Mouse (Mus musculus): ENCODE results near the gene Cacnb1. TPM values are rescaled to one million over a fixed set of nuclear protein-coding genes. Genes with fewer than 3 reads are reported as not detected.

Cacnb1 gene
- polyA plus RNA-seq, 1 experiment from 2014 or later = 12.8 TPM

DNA sequence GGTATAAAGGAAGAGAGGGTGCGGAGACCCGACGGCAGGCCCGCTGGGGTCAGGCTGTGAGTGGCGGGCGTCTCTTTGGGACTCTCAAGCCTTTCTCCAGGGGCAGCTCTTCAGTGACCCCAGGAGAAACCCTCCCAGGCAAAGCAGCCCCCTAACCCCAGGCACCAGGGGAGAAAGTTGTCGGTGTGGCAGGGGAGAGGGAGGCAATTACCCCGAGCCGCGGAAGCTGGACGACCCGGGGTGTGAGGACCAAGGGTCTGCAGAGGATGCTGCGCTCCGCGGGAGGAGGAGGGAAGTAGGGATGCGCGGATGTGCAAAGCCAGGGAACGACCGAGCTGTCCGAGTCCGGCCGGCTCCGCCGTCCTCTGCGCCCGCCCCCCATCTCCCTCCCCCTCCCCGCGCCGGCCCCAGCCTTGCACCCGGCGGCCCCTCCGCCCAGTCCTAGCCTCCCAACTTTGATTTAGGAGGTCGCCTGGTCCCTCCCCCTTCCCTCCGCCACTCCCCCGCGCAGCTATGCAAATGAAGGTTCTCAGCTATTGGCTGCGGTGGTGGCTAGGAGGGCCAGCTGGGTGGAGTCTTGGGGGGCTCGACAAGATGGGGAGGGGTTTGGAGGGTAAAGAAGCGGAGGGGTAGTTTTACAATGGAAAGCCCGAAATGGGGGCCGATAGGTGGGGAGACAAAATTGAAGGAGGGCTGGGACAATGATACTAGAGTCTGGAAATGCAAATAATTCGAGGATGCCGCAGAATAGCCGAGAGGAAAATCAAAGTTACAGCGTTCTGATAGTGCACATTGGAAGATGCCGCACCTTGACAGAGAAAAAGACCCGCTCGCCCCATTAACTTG lies 30.4 kb upstream of the Cacnb1 start, which contains the start of gene Stac2:
Gene Stac2 (minus strand): TSS at position 474 of the 846 bp plus-strand sequence.
- peaks cover 24% of the 10 kb centered on the region for H3K27me3 ChIP-seq (ENCODE audit: insufficient read depth, low read length)
- H3K27ac ChIP-seq (ENCODE audit: low read length) = no peak within 1 kb of the TSS
- peak within 1 kb of the TSS; percentile 68 for H3K4me2 ChIP-seq (replicated peaks; ENCODE audit: low read depth, low read length)
- H3K9ac ChIP-seq (replicated peaks; ENCODE audit: low read length) = peak within 1 kb of the TSS; percentile 73
- peaks cover 34% of the 10 kb centered on the region for H3K4me1 ChIP-seq (ENCODE audit: insufficient read depth, low read length)
- H3K9me3 ChIP-seq (ENCODE audit: low read length) = no peaks in the 10 kb centered on the region
- ATAC-seq (ENCODE audit: low FRiP score, low TSS enrichment) = peak; percentile 91
- H3K36me3 ChIP-seq (ENCODE audit: insufficient read depth, low read length) = no peaks in the 10 kb centered on the region
- WGBS = under 1% methylated on average over 45 of the region's 48 CpGs
- H3K4me3 ChIP-seq (ENCODE audit: low read length) = peak within 1 kb of the TSS; percentile 50

DNA sequence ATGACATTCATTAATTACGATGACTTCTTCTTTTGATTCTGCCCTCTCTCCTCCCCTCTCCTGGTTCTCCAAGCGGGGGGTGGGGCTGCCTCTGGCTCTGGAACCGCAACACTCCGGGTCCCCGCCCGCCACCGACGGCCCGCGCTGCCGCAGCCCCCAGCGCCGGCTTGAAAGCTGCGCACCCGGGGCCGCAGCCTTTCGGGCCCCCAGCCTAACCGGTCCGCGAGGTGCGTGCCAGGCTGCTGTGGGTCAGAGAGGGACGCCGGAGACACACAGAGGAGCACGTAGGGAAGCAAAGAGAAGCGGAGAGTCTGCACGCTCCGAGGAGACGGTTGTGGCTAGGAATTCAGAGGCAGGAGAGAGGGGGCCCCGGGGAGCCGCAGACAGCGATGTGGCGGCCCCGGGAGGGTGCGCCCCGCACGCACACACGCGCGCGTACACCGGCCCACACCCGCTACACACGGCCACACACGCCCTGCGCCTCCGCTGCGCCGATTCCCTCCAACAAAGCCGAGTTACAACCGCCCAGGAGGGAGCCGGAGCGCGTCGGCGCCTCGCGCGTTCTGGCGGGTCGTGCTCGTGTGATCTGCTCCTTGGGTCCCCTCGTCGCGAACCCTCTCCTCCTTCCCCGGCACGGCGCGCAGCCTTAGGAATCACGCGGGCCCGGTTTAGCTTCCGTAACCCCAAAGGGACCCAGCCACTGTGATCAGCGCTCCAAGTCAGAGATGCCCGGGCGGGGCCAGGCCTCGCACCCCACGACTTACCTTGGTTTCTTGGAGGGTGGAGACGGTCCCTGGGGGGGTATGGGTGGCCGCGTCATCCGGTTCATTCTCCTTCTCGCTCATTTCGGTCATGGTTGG lies 29.5 kb upstream of the Cacnb1 start:
- Histone ChIP-seq H3K9me3 (ENCODE audit: low read length) (no peaks in the 10 kb centered on the region), H3K9ac (replicated peaks; ENCODE audit: low read length) (peak overlapping the region; percentile 73), H3K36me3 (ENCODE audit: insufficient read depth, low read length) (no peaks in the 10 kb centered on the region), H3K4me2 (replicated peaks; ENCODE audit: low read depth, low read length) (peak overlapping the region; percentile 68), H3K27me3 (ENCODE audit: insufficient read depth, low read length) (peaks cover 24% of the 10 kb centered on the region), H3K4me1 (ENCODE audit: insufficient read depth, low read length) (peaks cover 31% of the 10 kb centered on the region), H3K27ac (ENCODE audit: low read length) (no peak overlapping the region), H3K4me3 (ENCODE audit: low read length) (peak overlapping the region; percentile 50)
- WGBS = under 1% methylated on average over 79 of the region's 83 CpGs
- ATAC-seq (ENCODE audit: low FRiP score, low TSS enrichment) = peak; percentile 33

- peak overlapping the region; percentile 50 for H3K4me3 ChIP-seq (ENCODE audit: low read length)
Observed at GRCm38 (mm10) chr11:98051611-98052128, 28.8 kb upstream of the Cacnb1 start.

DNA sequence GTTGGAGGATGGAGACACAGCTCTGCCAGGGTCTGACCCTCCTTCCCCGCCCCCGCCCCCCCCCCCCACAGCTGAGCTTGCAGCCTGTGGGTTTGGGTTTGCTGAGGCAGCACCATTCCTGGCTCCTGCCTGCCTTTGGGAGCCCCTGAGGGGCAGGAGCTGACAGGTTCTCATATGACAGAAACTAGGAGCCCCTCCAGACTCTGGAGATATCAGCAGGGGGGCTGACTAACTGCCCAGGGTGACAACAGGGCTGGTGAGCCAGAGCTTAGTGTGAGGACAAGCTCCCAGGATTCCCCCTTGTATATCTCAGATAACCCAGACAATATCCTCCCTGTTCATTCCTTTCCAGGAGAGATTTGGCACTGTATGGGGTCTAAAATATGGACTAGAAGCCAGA lies 28.1 kb upstream of the Cacnb1 start:
- Histone ChIP-seq H3K4me3 (ENCODE audit: low read length) (no peak overlapping the region), H3K27me3 (ENCODE audit: insufficient read depth, low read length) (peaks cover 24% of the 10 kb centered on the region), H3K36me3 (ENCODE audit: insufficient read depth, low read length) (no peaks in the 10 kb centered on the region), H3K27ac (ENCODE audit: low read length) (no peak overlapping the region), H3K9ac (replicated peaks; ENCODE audit: low read length) (no peak overlapping the region), H3K9me3 (ENCODE audit: low read length) (no peaks in the 10 kb centered on the region), H3K4me1 (ENCODE audit: insufficient read depth, low read length) (peaks cover 26% of the 10 kb centered on the region), H3K4me2 (replicated peaks; ENCODE audit: low read depth, low read length) (no peak overlapping the region)
- 20% methylated on average over 1 of the region's 2 CpGs for WGBS
- ATAC-seq (ENCODE audit: low FRiP score, low TSS enrichment) = no peak

More at GRCm38 (mm10) chr11:98051611-98052128, 28.8 kb upstream of the Cacnb1 start:
- Histone ChIP-seq H3K4me2 (replicated peaks; ENCODE audit: low read depth, low read length) (peak overlapping the region; percentile 68), H3K36me3 (ENCODE audit: insufficient read depth, low read length) (no peaks in the 10 kb centered on the region), H3K27ac (ENCODE audit: low read length) (no peak overlapping the region), H3K9ac (replicated peaks; ENCODE audit: low read length) (peak overlapping the region; percentile 73; the same call in 1 of the 2 replicates), H3K4me1 (ENCODE audit: insufficient read depth, low read length) (peaks cover 26% of the 10 kb centered on the region), H3K27me3 (ENCODE audit: insufficient read depth, low read length) (peaks cover 24% of the 10 kb centered on the region), H3K9me3 (ENCODE audit: low read length) (no peaks in the 10 kb centered on the region)
- 3% methylated on average over 12 of the region's 12 CpGs for WGBS
- ATAC-seq (ENCODE audit: low FRiP score, low TSS enrichment) = no peak

DNA sequence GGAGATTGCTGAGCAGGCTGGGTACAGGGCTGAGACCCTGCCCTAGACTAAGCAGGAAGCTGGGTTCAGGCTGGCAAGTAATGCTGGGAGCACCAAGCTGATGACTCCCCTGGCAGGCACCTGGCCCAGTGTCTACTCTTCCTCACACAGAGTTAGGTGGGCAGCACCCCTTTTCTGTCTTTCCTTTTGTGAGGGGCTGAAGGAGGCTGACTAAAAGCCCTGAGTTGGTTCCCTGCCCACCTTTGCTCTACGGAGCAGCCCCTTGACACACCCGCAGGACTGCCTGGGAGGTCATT lies 27.6 kb upstream of the Cacnb1 start:
- Histone ChIP-seq H3K36me3 (ENCODE audit: insufficient read depth, low read length) (no peaks in the 10 kb centered on the region), H3K4me3 (ENCODE audit: low read length) (no peak overlapping the region), H3K4me1 (ENCODE audit: insufficient read depth, low read length) (peaks cover 26% of the 10 kb centered on the region), H3K27ac (ENCODE audit: low read length) (no peak overlapping the region), H3K9me3 (ENCODE audit: low read length) (no peaks in the 10 kb centered on the region), H3K9ac (replicated peaks; ENCODE audit: low read length) (no peak overlapping the region), H3K27me3 (ENCODE audit: insufficient read depth, low read length) (peaks cover 24% of the 10 kb centered on the region), H3K4me2 (replicated peaks; ENCODE audit: low read depth, low read length) (no peak overlapping the region)
- no peak for ATAC-seq (ENCODE audit: low FRiP score, low TSS enrichment)
- 16% methylated on average over 2 of the region's 2 CpGs for WGBS

DNA sequence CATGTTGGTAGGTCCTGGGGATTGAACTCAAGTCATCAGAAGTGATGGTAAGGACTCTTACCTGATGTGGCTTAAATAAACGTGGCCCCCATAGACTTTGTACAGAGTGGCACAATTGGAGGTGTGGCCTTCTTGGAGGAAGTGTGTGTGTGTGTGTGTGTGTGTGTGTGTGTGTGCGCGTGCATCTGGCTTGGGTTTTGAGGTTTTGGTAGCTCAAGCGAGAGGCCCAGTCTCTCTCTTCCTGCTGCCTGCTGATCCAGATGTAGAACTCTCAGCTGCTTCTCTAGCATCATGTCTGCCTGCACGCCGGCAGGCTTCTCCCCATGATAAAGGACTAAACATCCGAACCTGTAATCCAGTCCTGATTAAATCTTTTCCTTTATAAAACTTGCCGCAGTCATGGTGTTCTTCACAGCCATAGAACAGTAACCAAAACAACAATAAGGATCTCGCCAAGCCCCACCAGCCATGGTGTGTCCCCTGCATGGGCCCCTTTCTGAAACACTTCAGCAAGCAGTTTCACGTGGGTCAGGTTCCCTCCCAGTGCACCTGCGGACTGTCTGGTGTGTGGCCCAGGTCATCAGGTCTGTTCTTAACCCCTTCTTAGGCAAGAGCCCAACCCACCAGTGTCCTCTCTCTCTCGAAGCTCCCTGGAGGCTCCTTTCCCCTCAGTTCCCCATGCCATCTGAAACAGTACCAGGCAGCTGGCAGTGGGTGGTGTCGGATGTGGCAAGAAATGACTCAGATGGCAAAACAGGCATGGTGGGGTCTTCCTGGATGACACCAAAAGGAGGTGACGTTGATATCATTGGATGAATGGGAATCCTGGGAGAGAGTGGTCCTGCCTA lies 27.1 kb upstream of the Cacnb1 start:
- ATAC-seq (ENCODE audit: low FRiP score, low TSS enrichment) = no peak
- no peaks in the 10 kb centered on the region for H3K36me3 ChIP-seq (ENCODE audit: insufficient read depth, low read length)
- H3K4me3 ChIP-seq (ENCODE audit: low read length) = no peak overlapping the region
- peaks cover 21% of the 10 kb centered on the region for H3K27me3 ChIP-seq (ENCODE audit: insufficient read depth, low read length)
- H3K9ac ChIP-seq (replicated peaks; ENCODE audit: low read length) = no peak overlapping the region
- peaks cover 26% of the 10 kb centered on the region for H3K4me1 ChIP-seq (ENCODE audit: insufficient read depth, low read length)
- H3K4me2 ChIP-seq (replicated peaks; ENCODE audit: low read depth, low read length) = no peak overlapping the region
- H3K27ac ChIP-seq (ENCODE audit: low read length) = no peak overlapping the region
- H3K9me3 ChIP-seq (ENCODE audit: low read length) = no peaks in the 10 kb centered on the region
- 57% methylated on average over 14 of the region's 14 CpGs for WGBS

DNA sequence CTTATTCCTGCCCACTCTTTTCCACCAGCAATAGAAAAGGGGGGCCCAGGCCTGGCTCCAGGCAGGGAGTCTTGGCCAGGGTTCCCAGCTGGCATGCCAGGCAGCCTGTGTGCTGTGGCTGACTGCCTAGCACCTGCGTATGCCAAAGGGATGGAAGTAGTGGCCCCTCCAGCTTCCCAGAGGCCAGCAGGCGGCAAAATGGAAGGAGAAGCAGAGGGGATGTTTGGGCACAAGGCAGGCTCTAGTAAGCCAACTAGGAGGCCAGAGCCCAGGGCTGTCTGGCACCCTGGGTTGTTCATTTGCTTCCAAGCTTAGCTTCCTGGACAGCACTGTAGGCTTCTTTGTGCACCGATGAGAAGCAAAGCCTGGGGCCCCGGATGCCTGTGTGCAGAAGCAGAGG lies 24.9 kb upstream of the Cacnb1 start:
- no peak for ATAC-seq (ENCODE audit: low FRiP score, low TSS enrichment)
- no peaks in the 10 kb centered on the region for H3K9me3 ChIP-seq (ENCODE audit: low read length)
- H3K27me3 ChIP-seq (ENCODE audit: insufficient read depth, low read length) = peaks cover 16% of the 10 kb centered on the region
- H3K4me1 ChIP-seq (ENCODE audit: insufficient read depth, low read length) = peaks cover 27% of the 10 kb centered on the region
- H3K36me3 ChIP-seq (ENCODE audit: insufficient read depth, low read length) = no peaks in the 10 kb centered on the region
- no peak overlapping the region for H3K4me2 ChIP-seq (replicated peaks; ENCODE audit: low read depth, low read length)
- H3K4me3 ChIP-seq (ENCODE audit: low read length) = no peak overlapping the region
- no peak overlapping the region for H3K9ac ChIP-seq (replicated peaks; ENCODE audit: low read length)
- no peak overlapping the region for H3K27ac ChIP-seq (ENCODE audit: low read length)
- WGBS = 73% methylated on average over 4 of the region's 4 CpGs

- Histone ChIP-seq H3K27me3 (ENCODE audit: insufficient read depth, low read length) (peaks cover 4% of the 10 kb centered on the region; the same call in 1 of the 2 replicates), H3K9me3 (ENCODE audit: low read length) (no peaks in the 10 kb centered on the region), H3K4me2 (replicated peaks; ENCODE audit: low read depth, low read length) (no peak overlapping the region), H3K4me1 (ENCODE audit: insufficient read depth, low read length) (peaks cover 14% of the 10 kb centered on the region), H3K36me3 (ENCODE audit: insufficient read depth, low read length) (no peaks in the 10 kb centered on the region), H3K9ac (replicated peaks; ENCODE audit: low read length) (no peak overlapping the region), H3K27ac (ENCODE audit: low read length) (no peak overlapping the region), H3K4me3 (ENCODE audit: low read length) (no peak overlapping the region)
- WGBS = 56% methylated on average over 1 of the region's 1 CpGs
- no peak for ATAC-seq (ENCODE audit: low FRiP score, low TSS enrichment)
Observed at GRCm38 (mm10) chr11:98046466-98046865, 23.6 kb upstream of the Cacnb1 start.

DNA sequence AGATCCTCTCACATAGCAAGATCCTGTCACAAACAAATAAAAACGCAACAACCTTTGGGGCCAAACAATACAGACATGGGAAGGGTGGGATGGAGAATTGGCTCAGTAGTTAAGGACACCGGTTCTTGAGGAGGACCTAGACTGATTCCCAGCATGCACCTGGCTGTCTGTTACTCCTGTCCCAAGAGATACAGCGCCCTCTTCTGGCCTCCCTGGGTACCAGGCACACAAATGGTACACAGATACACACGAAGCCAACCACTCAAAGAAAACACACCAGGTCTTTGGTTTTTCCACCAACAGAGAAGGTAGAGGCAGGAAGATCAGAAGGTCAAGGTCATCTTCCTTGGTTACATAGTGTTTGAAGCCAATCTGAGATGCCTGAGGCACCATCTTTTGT lies 22.8 kb upstream of the Cacnb1 start:
- 72% methylated on average over 4 of the region's 4 CpGs for WGBS
- peaks cover 17% of the 10 kb centered on the region; the same call in 1 of the 2 replicates for H3K4me1 ChIP-seq (ENCODE audit: insufficient read depth, low read length)
- no peak for ATAC-seq (ENCODE audit: low FRiP score, low TSS enrichment)
- no peaks in the 10 kb centered on the region for H3K27me3 ChIP-seq (ENCODE audit: insufficient read depth, low read length)
- H3K9me3 ChIP-seq (ENCODE audit: low read length) = no peaks in the 10 kb centered on the region
- no peak overlapping the region for H3K27ac ChIP-seq (ENCODE audit: low read length)
- H3K4me3 ChIP-seq (ENCODE audit: low read length) = no peak overlapping the region
- no peak overlapping the region for H3K9ac ChIP-seq (replicated peaks; ENCODE audit: low read length)
- no peak overlapping the region for H3K4me2 ChIP-seq (replicated peaks; ENCODE audit: low read depth, low read length)
- H3K36me3 ChIP-seq (ENCODE audit: insufficient read depth, low read length) = no peaks in the 10 kb centered on the region

Measured in kidney, embryonic 16.5 days (tissue).